Mouse (Mus musculus): ENCODE results near the gene Prkd3.

DNA sequence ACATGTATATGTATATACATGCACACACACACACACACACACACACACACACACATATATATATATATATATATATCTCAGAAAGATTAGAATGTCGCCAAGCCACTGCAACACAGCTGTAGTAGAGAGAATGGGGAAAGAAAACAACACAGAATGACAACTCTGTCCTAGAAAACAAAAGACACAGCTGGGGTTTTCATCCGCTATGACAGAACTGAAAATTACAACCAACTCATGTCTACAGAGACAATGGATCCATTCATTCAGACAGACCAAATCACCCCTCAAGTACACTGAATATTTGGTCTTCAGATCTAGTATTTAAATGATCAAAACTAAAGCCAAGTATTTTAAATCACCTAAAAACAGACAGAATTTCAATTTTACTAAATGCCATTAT is 26.9 kb downstream of the Prkd3 start:
- TF ChIP-seq CTCF (conservative IDR thresholded peaks at IDR 0.05; ENCODE audit: low read length), result no peak
- no peak for TF ChIP-seq NANOG (IDR thresholded peaks at IDR 0.05; ENCODE audit: borderline replicate concordance, low read length)

Measured in E14TG2a.4 (cell line).